Mouse (Mus musculus) regulatory T cell (primary cell): ENCODE measurements around the gene Zkscan1.

Experiments used
- in situ Hi-C: fragments of 300-600 bp; cut with MboI, MseI; formaldehyde crosslinking; loops from one replicate; pipeline ENCODE4 v1.15.1; 2025; ENCODE audit warnings: high pct_unique_total_duplicates

Gene Zkscan1

GRCm38 (mm10) chr5:138117199-138118015 is 32.5 kb downstream of the Zkscan1 start:
- in situ Hi-C loops: loop anchor here (5.0 kb wide), 1 partner anchor 35 kb away; no protein-coding TSS in a partner anchor

GRCm38 (mm10) chr5:138118041-138118440 is 33.2 kb downstream of the Zkscan1 start:
- in situ Hi-C loops: loop anchor here (5.0 kb wide), 1 partner anchor 34 kb away; no protein-coding TSS in a partner anchor

GRCm38 (mm10) chr5:138132425-138133064 is 47.7 kb downstream of the Zkscan1 start:
- in situ Hi-C loops: no loop called here

- in situ Hi-C loops: no loop called here
Observed at GRCm38 (mm10) chr5:138137257-138137656, 52.4 kb downstream of the Zkscan1 start.

GRCm38 (mm10) chr5:138137935-138138549 is 53.2 kb downstream of the Zkscan1 start:
- in situ Hi-C loops: no loop called here

- in situ Hi-C loops: no loop called here
Observed at GRCm38 (mm10) chr5:138138585-138138984, 53.7 kb downstream of the Zkscan1 start.

- in situ Hi-C loops: loop anchor here (5.0 to 25.0 kb wide), 2 partner anchors 37 to 1633 kb away; partner anchors contain the start of genes Ints1, Mafk and Zscan21
Observed at GRCm38 (mm10) chr5:138154390-138154789, 69.5 kb downstream of the Zkscan1 start.

GRCm38 (mm10) chr5:138155443-138155976 is 70.6 kb downstream of the Zkscan1 start, which contains the start of gene Zfp113:
Gene Zfp113 (minus strand): TSS chr5:138155744.
- in situ Hi-C loops: loop anchor here (25.0 kb wide), 1 partner anchor 1632 kb away; the partner anchor contains the start of genes Ints1 and Mafk
